Comparison of ENCODE assay signal across 1 mouse cellular context in genomic region chr14:47334819-47335218, GRCm38 (mm10).
TF ChIP-seq lines count a peak whose summit lies in the region.

No protein-coding gene starts in this region.

TF ChIP-seq in ES-E14, 5 proteins besides CTCF, POLR2A, EP300 and RAD21:
- TF ChIP-seq ZNF384 (IDR thresholded peaks at IDR 0.05; ENCODE audit: low read depth, low read length) (no peak), ZC3H11A (IDR thresholded peaks at IDR 0.05; ENCODE audit: borderline replicate concordance, low read depth, low read length) (peak; percentile 60; the same call in 1 of the 2 replicates)
